Mouse (Mus musculus) 3T3-L1 (cell line): ENCODE measurements around the gene Mdh2.

ENCODE experiments used
- DNase-seq: peaks from one replicate; pipeline ENCODE4 v3.0.0-alpha.2; 2015; ENCODE audit warnings: low read depth, low spot score

Mdh2 gene

DNA sequence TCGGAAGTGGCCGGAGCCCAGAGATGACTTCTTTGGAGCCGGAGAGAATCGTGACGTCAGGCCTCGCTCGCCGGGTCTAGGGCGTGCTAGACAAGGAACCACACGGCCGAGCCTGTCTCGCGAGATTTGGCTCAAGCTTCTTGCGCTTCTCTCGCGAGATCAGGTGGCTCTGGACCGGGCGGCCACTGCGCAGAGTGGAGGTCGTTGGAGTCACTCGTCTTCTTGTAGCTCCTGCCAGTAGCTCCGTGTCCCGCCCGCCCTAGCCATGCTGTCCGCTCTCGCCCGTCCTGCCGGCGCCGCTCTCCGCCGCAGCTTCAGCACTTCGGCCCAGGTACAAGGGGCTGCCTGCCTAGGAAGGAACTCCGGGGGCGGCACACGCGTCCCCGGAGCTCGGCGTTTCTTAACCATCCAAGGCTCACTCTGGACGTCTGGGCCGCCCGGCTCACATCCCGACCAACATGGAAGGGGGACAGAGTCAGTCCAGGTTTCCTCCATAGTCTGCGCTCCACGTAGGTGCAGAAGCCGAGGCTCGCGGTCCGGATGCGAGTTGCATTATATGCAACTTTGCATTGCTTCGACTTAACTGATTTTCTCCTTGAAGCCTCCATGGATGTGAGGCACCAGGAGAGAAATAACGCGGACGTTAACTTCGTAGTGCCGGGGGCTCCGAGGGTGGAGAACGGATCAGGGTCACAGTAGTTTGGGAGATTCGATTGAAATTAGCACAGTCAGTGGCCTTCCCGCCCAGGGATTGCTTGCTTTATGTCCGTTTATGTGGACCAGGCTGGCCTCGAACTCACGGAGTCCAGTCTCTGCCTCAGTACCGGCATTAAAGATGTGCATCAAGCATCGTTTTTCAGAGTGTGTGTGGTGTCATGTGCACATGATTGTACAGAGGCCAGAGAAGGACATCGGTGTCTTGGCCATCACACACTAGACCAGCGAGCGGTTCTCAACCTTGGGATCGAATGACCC lies at the start of gene Mdh2:
Mdh2 (plus strand) TSS at position 10 of the 975 bp plus-strand sequence.
- peak; percentile 100 for DNase-seq

DNA sequence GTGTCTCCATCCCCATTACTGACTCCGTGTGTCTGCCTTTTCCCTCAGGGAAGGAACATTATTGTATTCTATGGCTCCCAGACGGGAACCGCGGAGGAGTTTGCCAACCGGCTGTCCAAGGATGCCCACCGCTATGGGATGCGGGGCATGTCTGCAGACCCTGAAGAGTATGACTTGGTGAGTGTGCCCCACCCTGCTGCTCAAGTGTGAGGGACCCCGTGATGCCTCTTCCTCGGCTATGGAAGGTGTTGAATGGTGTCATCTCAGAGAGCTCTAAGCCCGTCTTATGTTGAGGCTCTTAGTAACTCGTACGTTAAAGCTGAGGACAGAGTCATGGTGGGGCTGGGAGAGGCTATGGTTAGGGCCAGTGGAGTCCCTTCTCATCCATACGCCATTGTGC lies 48.9 kb upstream of the Mdh2 start:
- no peak for DNase-seq

DNA sequence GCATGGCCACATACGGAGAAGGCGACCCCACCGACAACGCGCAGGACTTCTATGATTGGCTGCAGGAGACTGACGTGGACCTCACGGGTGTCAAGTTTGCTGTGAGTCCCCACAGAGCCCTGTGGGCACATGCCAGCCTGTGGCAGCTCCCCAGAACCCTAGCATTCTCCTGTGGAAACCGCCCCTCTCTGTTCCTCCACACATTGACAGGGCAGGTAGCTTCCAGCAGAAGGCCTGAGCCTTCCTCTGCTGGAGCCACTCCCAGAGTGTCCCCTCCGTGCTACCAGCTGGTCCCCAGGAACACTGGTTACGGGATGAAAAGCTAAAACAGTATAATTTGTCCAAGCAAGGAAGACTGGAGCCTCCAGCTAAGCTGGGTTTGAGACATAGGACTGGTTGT lies 48.0 kb upstream of the Mdh2 start:
- no peak for DNase-seq

DNA sequence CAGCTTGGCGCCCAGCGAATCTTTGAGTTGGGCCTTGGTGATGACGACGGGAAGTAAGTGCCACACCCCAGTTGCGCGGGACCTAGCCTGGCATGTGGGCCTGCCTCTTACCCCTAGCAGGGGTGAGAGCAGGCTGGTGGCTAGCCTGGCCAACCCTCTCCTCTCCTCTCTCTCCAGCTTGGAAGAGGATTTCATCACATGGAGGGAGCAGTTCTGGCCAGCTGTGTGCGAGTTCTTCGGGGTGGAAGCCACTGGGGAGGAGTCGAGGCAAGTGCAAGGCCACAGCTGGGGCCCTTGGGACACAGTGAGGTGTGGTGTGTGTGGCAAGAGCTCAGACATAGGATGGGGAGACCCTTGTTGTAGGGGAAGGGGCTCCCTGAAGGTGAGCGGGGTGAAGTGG lies 47.4 kb upstream of the Mdh2 start:
- no peak for DNase-seq

DNA sequence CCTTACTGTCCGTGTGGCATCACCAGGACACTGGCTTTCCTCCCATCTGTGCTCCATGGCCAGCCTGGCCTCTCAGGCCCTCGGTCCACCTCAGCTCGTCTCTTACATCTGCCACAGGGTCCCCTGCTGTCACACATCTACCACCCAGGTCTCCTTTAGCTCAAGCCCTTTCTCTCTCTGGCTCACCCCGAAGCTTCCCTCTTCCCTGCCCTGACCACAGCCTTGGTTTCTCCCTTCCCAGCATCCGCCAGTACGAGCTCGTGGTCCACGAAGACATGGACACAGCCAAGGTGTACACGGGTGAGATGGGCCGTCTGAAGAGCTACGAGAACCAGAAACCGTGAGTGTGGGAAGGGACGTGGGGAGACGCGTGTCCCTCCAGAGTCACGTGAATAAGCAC lies 47.0 kb upstream of the Mdh2 start:
- DNase-seq = no peak

DNA sequence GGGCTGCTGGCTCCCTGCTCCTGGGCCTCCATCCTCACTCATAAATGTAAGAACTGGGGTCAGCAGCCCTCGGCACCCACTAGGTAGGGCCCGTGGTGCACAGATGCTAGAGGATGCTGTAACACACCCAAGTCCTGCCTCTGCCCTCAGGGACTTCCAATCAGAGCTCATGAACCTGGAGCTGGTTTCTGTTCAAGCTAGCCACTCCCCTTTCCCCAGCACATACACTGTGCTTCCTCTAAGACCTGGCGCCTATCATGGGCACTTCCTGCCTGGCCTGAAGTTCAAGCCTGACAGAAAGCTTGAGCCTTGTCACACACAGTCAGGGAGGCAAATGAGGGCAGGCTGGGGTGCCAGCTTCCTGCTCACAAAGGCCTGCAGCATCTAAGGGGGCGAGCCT lies 45.2 kb upstream of the Mdh2 start:
- DNase-seq = no peak

DNA sequence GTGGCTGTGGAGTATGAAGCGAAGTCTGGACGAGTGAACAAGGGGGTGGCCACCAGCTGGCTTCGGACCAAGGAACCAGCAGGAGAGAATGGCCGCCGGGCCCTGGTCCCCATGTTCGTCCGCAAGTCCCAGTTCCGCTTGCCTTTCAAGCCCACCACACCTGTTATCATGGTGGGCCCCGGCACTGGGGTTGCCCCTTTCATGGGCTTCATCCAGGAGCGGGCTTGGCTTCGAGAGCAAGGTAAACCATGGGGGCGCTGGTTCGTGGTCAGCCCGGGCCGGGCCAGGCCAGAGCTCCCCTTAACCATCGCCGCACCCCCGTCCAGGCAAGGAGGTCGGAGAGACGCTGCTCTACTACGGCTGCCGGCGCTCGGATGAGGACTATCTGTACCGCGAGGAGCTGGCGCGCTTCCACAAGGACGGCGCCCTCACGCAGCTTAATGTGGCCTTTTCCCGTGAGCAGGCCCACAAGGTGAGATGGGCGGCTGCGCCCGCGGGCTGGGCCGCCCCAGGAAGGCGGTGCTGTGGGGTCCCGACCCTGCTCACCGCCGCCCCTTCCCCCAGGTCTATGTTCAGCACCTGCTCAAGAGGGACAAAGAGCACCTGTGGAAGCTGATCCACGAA lies 44.1 kb upstream of the Mdh2 start:
- no peak for DNase-seq

DNA sequence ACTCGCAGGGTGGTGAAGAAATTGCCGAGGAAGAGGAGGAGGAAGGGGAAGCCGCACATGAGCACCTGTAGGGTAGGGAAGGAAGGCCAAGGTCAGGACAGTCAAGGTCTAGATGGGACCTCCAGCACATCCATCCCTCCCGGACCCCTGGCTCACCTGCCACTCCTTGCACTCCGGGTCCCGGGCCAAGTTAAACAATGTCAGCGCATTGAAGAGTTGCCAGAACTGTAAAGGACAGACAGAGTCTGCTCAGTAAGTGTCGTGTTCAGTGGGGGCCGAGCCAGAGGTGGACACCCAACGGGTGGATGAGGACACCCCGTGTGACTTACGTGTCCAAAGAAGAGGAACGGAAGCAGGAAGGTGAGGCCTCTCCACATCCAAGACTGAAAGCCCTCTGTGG lies 42.5 kb upstream of the Mdh2 start:
- no peak for DNase-seq

DNA sequence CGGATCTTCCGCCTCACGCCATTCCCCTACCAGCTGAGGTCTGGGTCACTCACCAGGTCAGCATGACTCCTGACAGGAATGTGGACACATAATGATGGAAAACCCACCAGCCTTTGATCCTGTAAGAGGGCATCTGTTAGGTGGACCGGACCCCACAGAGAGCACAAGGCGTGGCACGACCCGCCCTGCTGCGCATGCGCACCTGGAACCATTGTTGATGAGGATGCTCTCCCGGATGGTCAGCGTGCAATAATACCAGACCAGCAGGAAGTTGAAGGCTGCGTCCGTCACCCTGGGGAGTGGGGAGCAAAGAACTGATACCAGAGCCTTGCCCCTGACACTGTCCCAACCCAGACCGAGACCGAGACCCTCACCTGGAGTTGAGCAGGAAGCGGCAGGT lies 41.7 kb upstream of the Mdh2 start:
- DNase-seq = no peak

DNA sequence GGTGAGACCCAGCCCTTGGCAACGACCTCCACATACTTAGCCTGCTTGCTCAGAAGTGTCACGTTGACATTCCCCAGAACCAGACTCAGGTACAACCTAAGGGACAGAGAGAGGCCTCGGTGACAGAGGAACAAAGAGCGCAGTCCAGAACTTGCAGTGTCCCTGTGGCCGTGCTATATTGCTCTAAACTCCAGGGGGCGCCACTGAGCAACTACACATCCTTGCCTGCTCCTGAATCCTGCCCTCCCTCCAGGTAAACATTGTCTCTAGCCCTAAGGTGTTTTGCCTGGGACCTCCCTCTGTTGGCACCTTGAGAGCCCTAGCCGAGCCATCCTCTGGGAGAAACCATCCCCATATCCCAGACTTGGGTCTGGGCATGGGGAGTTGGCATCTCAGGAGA lies 41.1 kb upstream of the Mdh2 start:
- no peak for DNase-seq

DNA sequence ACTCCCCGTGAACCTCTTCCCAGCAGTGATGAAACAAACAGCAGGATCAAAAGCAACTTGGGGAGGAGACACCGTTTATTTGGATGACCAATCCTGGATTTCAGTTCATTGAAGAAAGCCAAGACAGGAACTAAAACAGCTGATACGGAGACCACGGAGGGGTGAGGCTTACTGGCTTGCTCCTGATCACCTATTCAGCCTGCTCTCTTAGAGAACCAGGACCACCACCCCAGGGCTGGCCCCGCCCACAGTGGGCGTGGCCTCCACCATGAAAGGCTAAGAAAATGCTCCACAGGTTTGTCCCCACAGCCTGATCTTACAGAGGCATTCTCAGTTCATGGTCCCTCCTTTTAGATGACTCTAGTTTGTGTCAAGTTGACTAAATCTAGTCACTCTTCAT lies 40.0 kb upstream of the Mdh2 start:
- DNase-seq = no peak

DNA sequence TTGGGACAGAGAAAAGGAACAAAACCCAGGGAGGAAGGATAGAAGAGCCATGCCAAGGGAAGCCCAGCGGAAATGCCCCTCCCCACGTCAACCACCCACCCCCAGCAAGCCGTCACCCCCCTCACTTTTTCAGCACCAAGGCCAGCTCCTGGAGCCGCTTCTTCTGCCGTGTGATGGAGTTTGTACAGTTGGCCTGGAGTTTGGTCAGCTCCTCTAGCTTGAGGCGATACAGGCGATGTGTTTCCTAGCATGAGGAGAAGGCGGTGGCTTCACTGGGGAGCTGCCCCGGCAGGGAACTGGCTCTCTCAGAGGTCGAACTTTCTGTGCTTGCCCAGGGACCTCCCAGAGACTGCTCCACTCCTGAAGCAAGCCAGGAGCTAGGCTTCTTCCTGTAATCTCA lies 36.1 kb upstream of the Mdh2 start:
- DNase-seq = no peak

DNA sequence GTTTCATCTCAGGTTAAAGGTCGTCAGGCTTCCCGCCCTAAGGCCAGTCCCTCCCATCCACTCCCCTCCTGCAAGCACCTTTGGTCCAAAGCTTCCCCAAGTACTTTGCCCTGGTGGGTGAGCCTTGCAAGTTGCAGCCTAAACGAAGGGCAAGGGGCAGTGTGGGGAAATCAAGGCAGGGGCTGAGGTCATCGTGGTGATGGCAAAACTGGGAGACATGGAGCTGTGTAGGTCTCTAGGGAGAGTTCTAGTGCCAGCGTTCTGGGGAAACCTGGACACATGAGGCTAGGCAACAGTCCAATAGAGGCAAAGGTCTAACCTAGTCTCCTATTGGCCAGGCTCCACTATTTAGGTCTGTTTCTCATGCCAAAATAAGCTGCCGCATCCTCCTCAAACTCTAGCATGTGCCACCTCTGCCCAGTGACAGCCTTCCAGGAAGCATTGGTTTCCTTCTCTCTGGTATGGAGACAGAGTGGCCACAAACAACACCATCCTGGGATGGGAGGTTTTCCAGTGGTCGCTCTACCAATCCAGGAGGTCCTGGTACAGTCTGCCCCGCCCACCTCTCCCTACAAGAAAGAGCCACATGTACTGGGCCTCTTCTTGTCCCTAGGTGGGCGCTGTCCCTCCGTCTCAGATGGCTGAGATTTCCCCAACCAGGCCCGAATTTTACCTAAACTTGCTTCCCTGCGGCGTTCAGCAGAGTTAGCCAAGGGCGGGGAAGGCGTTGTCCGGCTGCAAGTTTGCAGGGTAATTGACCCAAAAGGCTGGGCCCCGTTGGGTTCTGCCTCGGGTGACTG lies 35.1 kb upstream of the Mdh2 start:
- peak; percentile 85 for DNase-seq

DNA sequence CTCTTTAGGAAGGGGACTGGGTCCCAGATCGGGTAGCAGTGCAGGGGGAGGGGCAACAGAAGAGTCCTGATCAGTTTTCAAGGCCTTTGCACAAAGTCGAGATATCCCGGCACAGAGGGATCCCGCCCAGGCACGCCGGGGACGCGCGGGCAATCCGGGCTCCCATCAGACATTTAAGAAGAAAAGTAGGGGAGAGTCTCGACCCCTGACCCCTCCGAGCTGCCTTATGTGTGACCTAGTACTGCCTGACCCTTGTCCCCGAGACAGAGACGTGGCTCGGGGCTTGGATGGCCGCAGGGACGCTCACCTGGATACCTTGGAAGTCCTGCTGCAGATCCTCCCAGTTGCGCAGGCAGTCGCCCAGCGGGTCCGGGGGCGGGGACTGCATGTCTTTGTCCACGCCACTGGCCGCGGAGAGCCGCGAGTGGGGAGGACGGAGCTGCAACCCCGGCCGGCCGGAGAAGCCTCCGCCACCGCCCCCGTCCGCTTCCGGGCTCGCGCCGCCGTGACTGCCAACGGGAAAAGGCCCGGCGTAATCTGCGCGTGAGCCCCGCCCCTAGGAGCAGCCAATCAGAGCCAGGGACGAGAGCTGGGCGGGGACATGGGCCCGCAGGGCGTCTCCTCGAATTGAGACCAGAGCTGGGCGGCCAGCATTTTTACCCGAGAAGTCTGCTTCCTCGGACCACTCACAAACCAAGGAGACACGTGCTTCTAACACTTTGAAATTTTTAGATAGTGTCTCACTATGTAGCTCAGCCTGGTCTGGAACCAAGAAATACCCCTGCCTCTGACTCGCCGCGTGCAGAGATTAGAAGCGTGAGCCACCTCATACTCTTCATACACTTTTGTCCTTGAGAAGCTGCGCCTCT lies 34.3 kb upstream of the Mdh2 start, which contains the start of gene Tmem120a:
Tmem120a (minus strand) TSS at position 708 of the 869 bp plus-strand sequence.
- peak; percentile 93 for DNase-seq

DNA sequence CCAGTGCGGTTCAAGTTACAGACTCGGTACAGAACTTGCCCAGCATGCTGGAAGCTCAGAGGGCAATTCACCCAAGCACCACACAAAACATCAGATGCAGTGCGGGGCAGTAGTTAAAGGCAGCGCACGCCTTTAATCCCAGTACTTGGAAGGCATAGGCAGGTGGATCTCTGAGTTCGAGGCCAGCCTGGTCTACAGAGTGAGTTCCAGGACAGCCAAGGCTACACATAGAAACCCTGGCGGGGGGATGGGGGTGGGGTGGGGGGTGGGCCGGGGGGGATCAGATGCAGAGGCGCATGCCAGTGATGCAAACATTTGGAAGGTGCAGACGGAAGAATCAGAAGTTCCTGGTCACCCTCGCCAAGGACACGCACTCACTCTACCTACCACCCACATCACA lies 33.5 kb upstream of the Mdh2 start:
- no peak for DNase-seq

DNA sequence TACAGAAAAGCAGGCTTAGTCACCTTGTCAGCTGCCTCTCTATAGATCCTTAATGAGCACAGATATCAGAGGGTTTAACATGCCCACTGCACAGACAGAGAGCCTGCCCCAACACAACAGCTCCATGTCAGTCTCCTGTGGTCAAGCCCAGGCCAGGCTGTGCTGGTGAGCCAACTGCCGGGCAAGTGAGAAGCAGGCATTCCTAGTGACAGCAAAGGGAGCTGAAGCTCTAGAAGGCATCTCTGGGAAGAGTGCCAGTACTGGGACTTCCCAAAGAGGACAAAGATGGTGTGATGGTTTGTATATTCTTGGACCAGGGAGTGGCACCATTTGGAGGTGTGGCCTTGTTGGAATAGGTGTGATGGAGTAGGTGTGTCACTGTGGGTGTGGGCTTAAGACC lies 27.2 kb upstream of the Mdh2 start:
- peak; percentile 19 for DNase-seq

DNA sequence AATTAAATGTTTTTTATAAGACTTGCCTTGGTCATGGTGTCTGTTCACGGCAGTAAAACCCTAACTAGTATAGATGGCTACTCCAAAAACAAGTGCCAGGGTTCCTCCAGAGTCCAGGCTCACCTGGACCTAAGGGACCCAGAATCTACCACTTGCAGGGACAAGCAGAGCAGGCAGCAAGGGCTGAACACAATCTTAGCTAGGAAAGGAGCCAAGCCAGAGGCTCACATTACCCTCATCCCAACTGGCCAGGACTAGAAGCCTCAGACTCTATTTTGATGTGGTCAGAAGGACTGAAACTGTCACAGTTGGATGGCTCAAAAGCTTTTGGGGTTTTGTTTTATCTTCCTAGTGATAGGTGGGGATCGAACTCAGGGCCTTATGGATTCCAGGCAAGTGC lies 26.7 kb upstream of the Mdh2 start:
- DNase-seq = peak; percentile 35

DNA sequence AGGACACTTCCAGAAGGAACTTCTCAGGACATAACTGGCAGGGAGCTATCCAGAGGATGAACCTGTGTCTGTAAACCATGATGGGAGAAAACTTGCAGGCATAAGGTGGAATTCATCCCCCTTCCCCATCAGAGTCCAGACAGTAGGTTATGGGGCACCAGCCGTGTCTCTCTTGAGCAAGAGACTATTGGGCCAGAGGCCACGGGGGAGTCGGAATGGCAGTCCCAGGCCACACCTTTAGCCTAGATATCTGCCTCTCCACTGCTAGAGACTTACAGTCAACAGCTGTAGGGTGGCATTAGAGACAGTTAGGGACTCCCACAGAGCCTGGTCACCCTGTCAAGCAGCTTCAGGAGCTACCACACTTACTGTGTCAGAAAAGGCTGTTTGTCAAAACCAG lies 16.4 kb upstream of the Mdh2 start:
- no peak for DNase-seq

DNA sequence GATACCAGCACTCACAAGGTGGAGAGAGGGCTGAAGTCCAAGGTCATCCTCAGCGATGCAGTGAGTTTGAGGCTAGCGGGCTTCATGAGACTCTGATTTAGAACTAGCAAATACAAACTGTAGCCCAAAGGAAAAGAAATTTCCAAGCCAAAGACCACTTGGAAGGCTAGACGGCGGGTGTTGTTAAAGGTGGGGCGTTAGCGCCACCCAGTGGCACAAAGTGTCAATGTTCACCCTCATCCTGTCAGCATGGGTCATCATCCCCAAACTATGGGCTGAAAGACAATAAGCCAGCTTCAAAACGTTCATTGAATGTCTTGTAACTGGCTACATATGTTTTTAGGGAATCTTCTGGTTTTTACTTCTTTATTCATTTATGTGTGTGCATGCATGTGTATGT lies 14.8 kb upstream of the Mdh2 start:
- DNase-seq = peak; percentile 87

DNA sequence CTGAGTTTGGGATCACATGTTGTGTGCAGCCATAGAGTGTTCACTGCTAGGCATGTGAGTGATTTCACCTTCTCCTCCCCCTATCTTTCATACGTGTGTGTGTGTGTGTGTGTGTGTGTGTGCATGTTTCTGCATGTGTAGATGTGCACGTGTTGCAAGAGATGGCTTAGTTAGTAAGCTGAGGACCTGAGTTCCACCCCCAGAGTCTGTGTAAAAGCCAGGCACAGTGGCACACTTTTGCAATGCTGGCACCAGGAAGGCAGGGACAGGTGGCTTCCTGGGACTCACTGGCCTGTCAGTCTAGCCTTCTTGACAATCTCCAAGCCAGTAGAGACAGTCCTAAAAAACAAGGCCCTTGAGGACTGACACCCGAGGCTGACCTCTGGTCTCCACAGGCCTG lies 13.3 kb upstream of the Mdh2 start:
- no peak for DNase-seq

DNA sequence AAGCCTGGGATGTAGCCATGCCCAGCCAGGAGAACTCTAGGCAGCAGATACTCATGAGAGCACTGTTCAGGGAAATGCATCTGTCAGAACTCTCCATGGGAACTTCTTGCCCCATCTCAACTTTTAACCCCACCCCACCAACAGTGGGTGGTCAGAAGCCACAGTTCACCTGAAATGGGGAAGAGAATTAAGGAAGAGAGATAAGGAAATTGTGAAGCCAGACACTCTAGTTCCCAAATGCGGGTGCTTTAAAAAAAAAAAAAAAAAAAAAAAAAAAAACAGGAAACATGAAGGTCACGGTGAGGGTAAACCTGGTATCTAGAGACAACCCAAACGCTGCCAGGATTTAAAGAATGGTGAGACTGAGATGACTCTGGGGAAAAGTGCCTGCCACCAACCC lies 5.8 kb upstream of the Mdh2 start:
- DNase-seq = no peak
